Mouse (Mus musculus) spleen, adult 2 months (tissue): ENCODE results near the gene Dydc1.

ENCODE experiments used
- CTCF ChIP-seq: fragments of 200-500 bp; IDR thresholded peaks from 2 replicates; pipeline ENCODE4 v1.5.1; 2011; ENCODE audit warnings: mild to moderate bottlenecking, inconsistent platforms; ENCODE audit not compliant: insufficient read depth, insufficient read length, insufficient replicate concordance; ENCODE audit errors: extremely low read depth
- POLR2A ChIP-seq: fragments of 200-500 bp; IDR thresholded peaks from 2 replicates; pipeline ENCODE4 v1.6.1; 2011; ENCODE audit warnings: low read depth, low read length, inconsistent platforms

DNA sequence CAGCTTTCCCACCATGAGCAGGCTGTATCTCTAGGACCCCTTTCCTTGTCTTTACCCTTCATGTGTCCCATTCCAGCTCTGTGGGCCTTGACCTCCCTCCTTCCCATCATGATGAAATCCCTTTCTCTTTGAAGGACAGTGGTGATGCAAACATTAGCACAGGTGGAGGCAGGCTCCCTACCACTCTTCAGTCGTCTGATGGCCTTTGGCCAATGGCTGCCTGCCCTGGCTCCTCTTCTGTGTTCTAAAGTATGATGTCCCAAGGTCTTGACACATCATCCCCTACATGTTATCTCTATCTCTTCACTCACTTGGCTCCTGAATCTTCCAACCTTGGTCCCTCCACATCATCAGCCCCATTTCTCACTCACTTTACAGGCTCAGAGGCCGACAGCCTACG, 43.6 kb downstream of the Dydc1 start:
- TF ChIP-seq CTCF (no peak), POLR2A (no peak)
